In genomic region chr16:29235951-29236350, GRCm38 (mm10) we compare ENCODE assay signal across 20 mouse cellular contexts. TPM values are rescaled to one million over a fixed set of nuclear protein-coding genes. Genes with fewer than 3 reads are reported as not detected.
DNase-seq lines count a peak whose midpoint lies in the region; ATAC-seq and TF ChIP-seq lines count a peak whose summit lies in the region.
"Had no signal": no experiment of that assay in that cellular context is flagged by ENCODE, and none has a peak within 500 bp of the region (broad histone marks: within the 10 kb centered on the region; RNA-seq: fewer than 3 reads in every experiment).

No protein-coding gene starts in this region.

- no peaks in the 10 kb centered on the region for H3K4me1 ChIP-seq in kidney, adult 2 months (ENCODE audit: control insufficient read depth, insufficient read depth, low read length)
- no peaks in the 10 kb centered on the region for H3K4me1 ChIP-seq in kidney, embryonic 14.5 days (ENCODE audit: control insufficient read depth, insufficient read depth, low read length)
- H3K4me1 ChIP-seq: embryonic facial prominence, embryonic 13.5 days; forebrain, embryonic 12.5 days; heart, embryonic 15.5 days; hindbrain, embryonic 15.5 days had no signal

- H3K4me3 ChIP-seq in kidney, adult 2 months (ENCODE audit: insufficient read depth, low read depth, low read length), result no peak overlapping the region
- no peak overlapping the region for H3K4me3 ChIP-seq in kidney, embryonic 14.5 days (ENCODE audit: low read length)
- H3K4me3 ChIP-seq: embryonic facial prominence, embryonic 13.5 days; forebrain, embryonic 12.5 days; heart, adult 2 months; heart, embryonic 15.5 days; hindbrain, embryonic 15.5 days had no signal

- TF ChIP-seq POLR2A in kidney, adult 2 months (IDR thresholded peaks at IDR 0.05; ENCODE audit: low read depth, low read length), result no peak

- no peak overlapping the region for H3K4me2 ChIP-seq in kidney, embryonic 14.5 days (replicated peaks; ENCODE audit: low read depth, low read length)
- H3K4me2 ChIP-seq: embryonic facial prominence, embryonic 13.5 days; forebrain, embryonic 12.5 days; heart, embryonic 11.5 days; heart, embryonic 15.5 days; hindbrain, embryonic 15.5 days had no signal

- no peaks in the 10 kb centered on the region for H3K27me3 ChIP-seq in kidney, adult 2 months (replicated peaks; ENCODE audit: control insufficient read depth, insufficient read depth, low read length)
- no peaks in the 10 kb centered on the region for H3K27me3 ChIP-seq in kidney, embryonic 14.5 days (ENCODE audit: control insufficient read depth, insufficient read depth, low read length)
- H3K27me3 ChIP-seq: embryonic facial prominence, embryonic 13.5 days; forebrain, embryonic 12.5 days; heart, embryonic 15.5 days; hindbrain, embryonic 15.5 days had no signal

- TF ChIP-seq CTCF in kidney, adult 2 months (conservative IDR thresholded peaks at IDR 0.05; ENCODE audit: insufficient read depth, insufficient read length, low read depth, low read length), result no peak

- 65% methylated on average over 5 of the region's 5 CpGs for WGBS in kidney, adult 2 months
- WGBS in kidney, embryonic 14.5 days, result 73% methylated on average over 5 of the region's 5 CpGs

- H3K36me3 ChIP-seq in kidney, adult 2 months (ENCODE audit: control insufficient read depth, insufficient read depth, low read length), result no peaks in the 10 kb centered on the region
- H3K36me3 ChIP-seq in kidney, embryonic 14.5 days (ENCODE audit: control insufficient read depth, insufficient read depth, low read length), result no peaks in the 10 kb centered on the region
- H3K36me3 ChIP-seq: embryonic facial prominence, embryonic 13.5 days; forebrain, embryonic 12.5 days; heart, embryonic 15.5 days; hindbrain, embryonic 15.5 days had no signal

- peak; percentile 17 for DNase-seq in kidney, adult 2 months
- peak; percentile 5 for DNase-seq in testis, postnatal 14 days (ENCODE audit: low spot score)
- no peak for DNase-seq in testis, postnatal 10 days (ENCODE audit: low spot score)
- DNase-seq in cerebellum, postnatal 10 days, result peak; percentile 69 to 75
- no peak for DNase-seq in thymus, postnatal 36 days
- DNase-seq in right cerebral cortex, adult 2 months (ENCODE audit: low spot score in 2 of 2), result no peak
- DNase-seq: adrenal gland, adult 8-10 months; adrenal gland, postnatal 36 days; gastrocnemius, postnatal 14 days; heart, adult 2 months; heart, postnatal 14 days had no signal

- H3K9ac ChIP-seq in kidney, embryonic 14.5 days (ENCODE audit: low read depth, low read length), result no peak overlapping the region
- H3K9ac ChIP-seq: embryonic facial prominence, embryonic 13.5 days; forebrain, embryonic 12.5 days; heart, embryonic 15.5 days; hindbrain, embryonic 15.5 days had no signal

- no peaks in the 10 kb centered on the region for H3K9me3 ChIP-seq in kidney, embryonic 14.5 days (ENCODE audit: control insufficient read depth, low read length)
- H3K9me3 ChIP-seq: embryonic facial prominence, embryonic 13.5 days; forebrain, embryonic 12.5 days; heart, embryonic 15.5 days; hindbrain, embryonic 15.5 days had no signal

- no peak overlapping the region for H3K27ac ChIP-seq in kidney, adult 2 months (ENCODE audit: insufficient read depth, low read depth, low read length)
- H3K27ac ChIP-seq in kidney, embryonic 14.5 days (ENCODE audit: low read depth, low read length), result no peak overlapping the region
- H3K27ac ChIP-seq: embryonic facial prominence, embryonic 13.5 days; forebrain, embryonic 12.5 days; heart, adult 2 months; heart, embryonic 15.5 days; hindbrain, embryonic 15.5 days had no signal

- no peak for ATAC-seq in kidney, embryonic 14.5 days (ENCODE audit: low FRiP score, low TSS enrichment)
- ATAC-seq: forebrain, embryonic 16.5 days; inflammation-experienced regulatory T-cells, adult 6 months; intestine, postnatal 0 days had no signal

RNA-seq across cellular contexts. Expression of gene Hrasls, which starts 26.5 kb away (rescaled TPM):
- polyA plus RNA-seq in kidney, adult 2 months (2012; rRNA removed), result 2.2 and 2.9 TPM in 2 replicates
- polyA plus RNA-seq in kidney, embryonic 14.5 days (2014; fragmentation: Nextera tagmentation; extraction: Ambion mirVana), result 0.10 and 0.16 TPM in 2 replicates
- polyA plus RNA-seq: inflammation-experienced regulatory T-cells, adult 6 months had no signal

Comparison
In these comparisons a context has a peak if more than half of its experiments do, and no peak if none do; other contexts are left out.
1. DNase-seq: peak in kidney, adult 2 months (single experiment), testis, postnatal 14 days (single experiment) and cerebellum, postnatal 10 days (2 of 2); none in testis, postnatal 10 days (single experiment), thymus, postnatal 36 days (0 of 2) and right cerebral cortex, adult 2 months (0 of 2).